Mouse (Mus musculus): Measurements from ENCODE around the gene Gm10570. TPM values are rescaled to one million over a fixed set of nuclear protein-coding genes. Genes with fewer than 3 reads are reported as not detected.

Gene Gm10570
- 1 to 10 TPM; 1.2 to 1.4 TPM for total RNA-seq (2021)

DNA sequence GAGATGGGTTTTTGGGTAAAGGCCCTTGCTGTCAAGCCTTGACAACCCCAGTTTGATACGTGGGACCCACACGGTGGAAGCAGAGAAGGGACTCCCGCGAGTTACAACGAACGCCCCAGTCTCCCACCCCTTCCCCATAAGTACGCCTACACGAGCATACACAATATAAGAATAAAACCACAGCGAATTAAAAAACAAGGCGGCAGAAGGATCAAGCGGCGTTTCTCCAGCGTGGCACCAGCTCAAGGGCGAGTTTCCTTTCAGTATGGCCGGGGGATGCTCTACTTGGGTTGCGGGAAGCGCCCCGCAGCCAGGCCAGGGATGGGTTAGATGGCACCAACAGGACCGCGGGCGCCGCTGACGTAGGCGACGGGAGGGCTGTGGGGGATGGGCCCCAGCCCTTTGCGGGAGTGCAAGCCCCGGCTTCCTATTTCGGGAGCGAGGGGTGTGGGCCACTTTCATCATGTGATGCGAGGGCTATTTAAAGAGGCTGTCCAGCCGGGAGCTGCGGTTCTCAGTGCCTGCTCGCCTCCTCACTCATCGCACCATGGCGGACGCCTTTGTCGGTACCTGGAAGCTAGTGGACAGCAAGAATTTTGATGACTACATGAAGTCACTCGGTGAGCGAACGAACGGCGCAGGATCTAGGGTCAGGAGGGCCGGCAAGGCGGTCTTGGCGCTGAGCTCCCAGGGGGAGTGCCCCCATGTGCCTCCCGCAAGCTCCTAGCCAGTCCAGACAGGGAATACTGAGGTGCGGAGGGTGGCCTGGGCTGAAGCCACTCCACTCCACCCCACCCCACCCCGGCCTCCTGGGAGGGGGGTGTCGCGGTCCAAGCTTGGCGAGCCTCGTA, at the start of gene Gm10570, which contains the start of gene Fabp3:
Gene Gm10570, minus strand, starts transcription at position 444 of the 851 bp plus-strand sequence.
Gene Fabp3, plus strand, starts transcription at position 365 of the 851 bp plus-strand sequence.
- peak; percentile 61 to 62 for DNase-seq (ENCODE audit: extremely low spot score in 1 of 2, low spot score in 1 of 2)

GRCm38 (mm10) chr4:130357946-130358345, 49.5 kb upstream of the Gm10570 start:
- DNase-seq (ENCODE audit: extremely low spot score in 1 of 2, low spot score in 1 of 2): no peak

- no peak for DNase-seq (ENCODE audit: extremely low spot score in 1 of 2, low spot score in 1 of 2)
These were observed 44.1 kb upstream of the Gm10570 start for GRCm38 (mm10) chr4:130352588-130352987.

GRCm38 (mm10) chr4:130350690-130351422, 42.4 kb upstream of the Gm10570 start:
- DNase-seq (ENCODE audit: extremely low spot score in 1 of 2, low spot score in 1 of 2): no peak

DNA sequence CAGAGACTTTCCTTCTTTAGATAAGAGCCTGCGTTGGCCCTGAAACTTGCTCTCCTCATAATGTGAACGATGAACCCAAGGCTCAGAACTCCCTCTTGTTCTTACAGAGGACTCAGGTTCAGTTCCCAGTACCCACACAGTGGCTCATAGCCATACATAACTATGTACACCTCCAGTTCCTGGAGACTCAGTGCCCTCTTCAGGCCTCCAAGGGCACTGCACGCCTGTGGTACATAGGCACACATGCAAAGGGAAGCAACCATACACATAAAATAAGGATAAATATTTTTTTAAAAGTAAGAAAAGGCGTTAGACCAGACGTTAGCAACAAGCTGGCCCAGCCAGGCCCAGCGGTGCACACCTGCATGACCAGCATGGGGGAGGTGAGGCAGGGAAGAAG, 41.2 kb upstream of the Gm10570 start:
- no peak for DNase-seq (ENCODE audit: extremely low spot score in 1 of 2, low spot score in 1 of 2)

DNA sequence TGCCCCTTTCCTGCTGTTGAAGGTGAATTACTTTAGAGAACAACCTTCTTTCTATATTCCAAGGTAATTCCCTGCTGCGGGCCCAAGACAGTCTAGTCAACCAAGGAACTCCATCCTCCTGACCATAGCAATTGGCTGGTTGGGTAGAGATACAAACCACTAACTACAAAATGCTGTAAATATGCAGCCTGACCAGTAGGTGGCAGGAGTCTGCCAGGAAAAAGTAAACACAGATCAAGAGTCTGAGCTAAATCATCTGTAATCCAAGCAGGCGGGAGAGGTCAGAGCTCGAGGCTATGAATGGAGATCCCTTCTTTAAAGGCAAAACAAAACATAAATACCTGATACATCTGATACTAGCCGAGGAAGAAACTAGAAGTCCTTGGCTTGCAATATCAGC, 33.2 kb upstream of the Gm10570 start:
- peak; percentile 28 to 44 for DNase-seq (ENCODE audit: extremely low spot score in 1 of 2, low spot score in 1 of 2)

DNA sequence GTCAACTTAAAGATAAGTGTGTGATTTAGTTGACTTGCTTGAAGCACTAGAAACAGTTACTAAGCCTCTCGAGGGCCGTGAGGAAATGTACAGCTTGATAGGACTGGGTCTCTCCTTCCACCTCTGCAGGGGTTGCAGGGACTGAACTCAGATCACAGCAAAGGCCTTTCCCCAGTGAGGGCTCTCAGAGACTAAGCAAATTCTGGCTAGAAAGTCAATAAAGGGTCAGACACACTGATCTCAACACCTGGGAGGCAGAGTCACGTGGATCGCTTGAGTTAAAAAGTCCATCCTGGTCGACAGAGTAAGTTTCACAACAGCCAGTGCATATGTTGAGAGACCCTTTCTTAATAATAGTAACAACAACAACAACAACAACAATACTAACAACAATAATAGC, 27.4 kb upstream of the Gm10570 start:
- DNase-seq (ENCODE audit: extremely low spot score in 1 of 2, low spot score in 1 of 2): no peak

- DNase-seq (ENCODE audit: extremely low spot score in 1 of 2, low spot score in 1 of 2): no peak
These were observed 18.9 kb upstream of the Gm10570 start for GRCm38 (mm10) chr4:130327366-130327765.

DNA sequence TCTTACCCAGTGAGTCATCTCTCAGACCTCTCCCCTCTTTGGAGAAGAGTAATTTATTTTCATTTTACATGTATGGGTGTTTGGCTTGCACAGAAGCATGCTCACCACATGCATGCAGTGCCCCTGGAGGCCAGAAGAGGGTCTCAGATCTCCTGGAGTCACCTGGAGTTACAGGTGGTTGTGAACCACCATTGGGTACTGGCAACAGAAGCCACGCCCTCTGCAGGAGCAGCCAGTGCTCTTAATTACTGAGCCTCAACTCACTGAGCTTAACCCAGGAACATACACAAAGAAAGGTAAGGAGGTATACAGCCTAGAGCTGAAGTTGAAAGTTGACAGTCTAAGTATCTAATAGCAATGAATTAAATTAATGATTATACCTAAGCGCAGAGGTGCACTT, 17.0 kb upstream of the Gm10570 start:
- no peak for DNase-seq (ENCODE audit: extremely low spot score in 1 of 2, low spot score in 1 of 2)

GRCm38 (mm10) chr4:130323607-130324006, 15.1 kb upstream of the Gm10570 start:
- DNase-seq (ENCODE audit: extremely low spot score in 1 of 2, low spot score in 1 of 2): no peak

DNA sequence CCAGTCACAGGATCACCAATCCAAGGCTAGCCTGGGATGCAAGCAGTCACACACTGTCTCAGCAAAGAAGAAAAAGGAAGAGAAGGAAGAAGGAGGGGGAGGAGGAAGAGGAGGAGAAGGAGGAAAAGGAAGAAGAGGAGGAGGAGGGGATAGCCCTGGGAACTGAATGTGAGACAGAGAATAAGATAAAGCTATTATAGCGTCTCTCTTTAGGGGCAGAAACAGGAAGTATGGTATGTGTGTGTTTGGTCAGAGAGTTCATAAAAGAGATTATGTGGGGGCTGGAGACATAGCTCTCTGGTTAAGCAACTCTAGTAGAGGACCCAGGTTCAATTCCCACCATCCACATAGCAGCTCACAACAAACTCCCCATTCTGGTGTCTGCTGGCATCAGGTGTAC, 14.7 kb upstream of the Gm10570 start:
- DNase-seq (ENCODE audit: extremely low spot score in 1 of 2, low spot score in 1 of 2): no peak

DNA sequence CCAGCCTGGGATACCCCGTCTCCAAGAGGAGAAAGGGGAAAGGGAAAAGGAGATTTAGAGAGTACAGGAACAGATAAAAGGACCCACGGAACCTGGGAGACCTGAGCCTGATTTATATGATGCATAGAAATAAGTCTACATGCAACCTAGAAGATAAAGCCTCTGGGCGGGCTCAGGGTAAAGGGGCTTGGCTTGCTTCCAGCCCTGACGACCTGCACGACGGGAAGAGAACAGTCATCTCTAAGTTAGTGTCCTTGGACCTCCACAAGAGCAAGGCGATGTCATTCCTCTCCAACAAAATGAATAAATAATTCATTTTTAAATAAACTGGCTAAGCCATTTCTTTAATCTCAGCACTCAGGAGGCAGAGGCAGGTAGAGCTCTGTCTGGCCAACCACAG, 14.1 kb upstream of the Gm10570 start:
- DNase-seq (ENCODE audit: extremely low spot score in 1 of 2, low spot score in 1 of 2): no peak

- no peak for DNase-seq (ENCODE audit: extremely low spot score in 1 of 2, low spot score in 1 of 2)
These were observed 13.2 kb upstream of the Gm10570 start for GRCm38 (mm10) chr4:130321640-130322039.

DNA sequence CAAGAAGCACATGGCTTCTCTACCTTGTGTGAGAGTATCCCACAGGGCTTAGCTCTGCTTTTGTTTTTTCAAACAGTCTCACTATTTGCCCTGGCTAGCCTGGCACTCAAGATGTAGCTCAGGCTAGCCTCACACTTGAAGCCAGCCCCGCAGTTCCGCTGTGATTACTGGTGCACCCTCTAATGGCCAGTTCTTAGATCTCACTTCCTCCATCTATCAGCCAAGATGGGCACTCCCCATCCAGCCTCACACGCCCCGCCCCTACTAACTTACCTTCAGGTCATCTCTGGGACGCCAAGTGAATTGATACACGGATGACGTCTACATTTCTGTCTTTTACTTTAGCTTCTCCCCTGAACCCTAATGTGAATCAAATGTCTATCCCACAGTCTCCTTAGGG, 11.1 kb upstream of the Gm10570 start:
- DNase-seq (ENCODE audit: extremely low spot score in 1 of 2, low spot score in 1 of 2): no peak

GRCm38 (mm10) chr4:130318122-130318521, 9.6 kb upstream of the Gm10570 start:
- no peak for DNase-seq (ENCODE audit: extremely low spot score in 1 of 2, low spot score in 1 of 2)

DNA sequence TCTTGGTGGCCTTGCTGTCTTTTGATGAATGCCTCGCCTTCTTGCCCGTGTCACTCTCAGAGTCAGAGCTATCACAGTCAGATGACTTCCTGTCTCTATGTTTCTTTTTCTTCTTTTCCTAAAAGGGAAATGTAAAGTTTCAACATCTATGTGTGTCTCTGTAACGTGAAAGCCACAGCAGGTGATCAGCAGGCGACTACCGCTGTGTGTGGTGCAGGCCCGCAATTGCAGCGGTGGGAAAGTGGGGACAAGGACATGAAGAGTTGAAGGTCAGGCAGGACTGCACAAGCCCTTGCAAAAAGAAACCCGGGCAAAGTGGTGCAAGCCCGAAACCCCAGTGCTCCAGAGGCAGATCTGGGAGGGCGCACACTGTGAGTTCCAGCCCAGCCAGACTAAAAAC, 8.2 kb upstream of the Gm10570 start:
- DNase-seq (ENCODE audit: extremely low spot score in 1 of 2, low spot score in 1 of 2): no peak

DNA sequence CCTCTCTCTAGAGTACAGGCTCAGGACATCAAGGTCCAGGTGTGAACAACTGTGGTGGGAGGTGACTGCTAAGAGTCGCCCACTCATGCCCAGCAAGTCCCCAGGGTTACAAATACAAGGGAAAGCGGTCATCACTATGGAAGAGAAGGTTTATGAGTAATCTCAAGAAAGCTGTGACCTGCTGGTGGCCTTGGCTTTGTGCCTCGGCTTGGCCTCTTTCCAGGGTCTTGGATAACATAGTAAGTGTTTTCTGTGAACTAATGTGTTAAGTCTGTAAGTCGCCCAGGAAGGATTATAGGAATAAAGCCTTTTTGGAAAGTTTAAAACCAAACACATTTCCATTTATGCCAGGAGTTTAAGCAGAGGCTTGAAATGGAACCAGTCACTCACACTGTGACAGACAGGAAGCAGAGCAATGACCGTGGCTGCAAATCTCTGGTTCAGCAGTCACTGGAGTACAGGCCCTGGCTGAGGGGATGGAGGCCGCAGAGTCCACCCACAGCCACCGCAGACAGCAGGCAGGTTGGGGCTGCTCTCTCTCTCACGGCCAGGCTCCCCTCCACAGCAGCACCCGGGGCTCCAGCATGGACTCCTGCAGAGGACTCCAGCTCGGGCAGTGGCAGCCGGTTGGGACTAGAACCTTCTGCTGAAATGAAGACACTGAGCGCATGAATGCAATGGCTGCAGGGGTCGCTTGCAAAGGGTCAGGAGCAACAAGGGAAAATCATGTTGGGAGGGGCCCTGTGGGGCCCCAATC, 7.5 kb upstream of the Gm10570 start:
- no peak for DNase-seq (ENCODE audit: extremely low spot score in 1 of 2, low spot score in 1 of 2)

DNA sequence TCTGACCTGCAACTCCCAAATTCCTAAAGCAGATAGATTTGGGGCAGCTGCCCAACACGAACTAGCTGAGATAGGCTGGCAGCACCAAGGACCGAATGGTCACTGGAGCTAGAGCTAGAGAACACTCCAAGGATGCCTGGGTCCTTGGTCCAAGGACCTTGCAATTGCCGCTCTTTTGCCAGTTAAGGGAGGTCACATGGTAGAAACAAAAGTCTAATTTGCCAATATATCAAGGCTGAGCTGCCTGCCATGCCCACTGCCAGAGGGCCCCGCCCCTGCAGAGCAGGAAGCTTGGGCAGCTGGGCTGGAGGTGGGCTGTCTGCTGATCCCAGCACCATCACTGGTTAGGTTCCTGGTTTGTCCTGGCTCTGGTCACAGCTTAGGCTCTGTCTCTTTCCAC, 5.1 kb upstream of the Gm10570 start:
- no peak for DNase-seq (ENCODE audit: extremely low spot score in 1 of 2, low spot score in 1 of 2)

DNA sequence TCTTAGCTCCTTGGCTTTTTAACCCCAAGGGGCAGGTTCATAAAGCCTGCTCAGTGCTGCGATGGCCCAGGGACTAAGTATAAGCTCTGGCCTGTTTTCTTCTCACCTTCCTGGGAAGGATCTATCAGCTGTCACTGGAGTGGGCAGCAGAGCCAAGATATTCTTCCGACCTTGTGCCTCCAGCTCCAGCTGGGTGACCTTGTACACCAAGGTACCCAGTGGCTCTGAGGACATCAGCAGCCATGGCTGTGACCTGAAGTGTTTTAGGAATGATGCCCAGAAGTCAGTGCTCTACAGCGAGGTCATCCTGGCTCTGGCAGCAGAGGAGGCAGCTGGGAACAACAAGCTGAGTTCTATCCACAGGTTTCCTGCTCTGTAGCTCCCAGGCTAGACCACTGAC, 4.1 kb upstream of the Gm10570 start:
- no peak for DNase-seq (ENCODE audit: extremely low spot score in 1 of 2, low spot score in 1 of 2)

DNA sequence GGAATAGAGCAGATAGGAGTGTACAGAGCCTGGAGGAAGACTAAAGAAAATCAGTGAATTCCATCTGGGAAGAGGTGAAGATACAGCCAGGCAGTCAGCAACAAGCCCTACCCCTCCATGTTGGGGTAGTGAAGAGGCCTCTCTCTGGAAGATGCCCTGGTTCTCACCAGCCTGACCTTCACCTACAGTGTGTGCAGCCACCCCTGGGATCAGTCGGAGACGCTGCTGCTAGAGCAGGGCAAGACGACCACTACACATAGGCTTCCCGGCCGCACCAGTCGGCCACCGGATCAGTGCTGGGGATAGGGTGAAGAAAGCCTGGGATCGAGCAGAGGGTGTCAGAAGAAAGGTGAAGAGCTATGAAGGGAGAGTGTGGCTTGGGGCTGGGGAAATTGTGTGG, 780 bp upstream of the Gm10570 start:
- no peak for DNase-seq (ENCODE audit: extremely low spot score in 1 of 2, low spot score in 1 of 2)

DNA sequence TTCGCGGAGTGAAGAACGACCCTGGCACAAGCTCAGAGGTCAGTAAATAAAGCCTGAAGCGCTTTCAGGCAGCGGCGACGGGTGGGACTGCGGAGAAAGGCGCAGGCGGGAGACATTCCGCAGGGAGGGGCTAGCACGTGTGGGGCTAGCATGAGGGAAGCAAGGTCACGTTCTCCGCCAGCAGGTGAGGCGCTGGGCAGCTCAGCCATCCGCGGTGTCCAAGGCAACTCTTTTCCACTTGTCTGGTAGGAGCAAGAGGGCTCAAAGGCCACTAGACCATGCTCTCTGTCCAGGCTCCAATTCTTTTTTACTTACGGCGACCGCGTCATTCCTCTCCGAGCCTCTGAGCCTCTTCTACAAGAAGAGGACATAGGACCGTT, 633 bp downstream of the Gm10570 start:
- peak in 1 of 2 experiments; percentile 23 for DNase-seq (ENCODE audit: extremely low spot score in 1 of 2, low spot score in 1 of 2)

Data from layer of hippocampus, postnatal 25 days (tissue).